In the genomic region with DNA sequence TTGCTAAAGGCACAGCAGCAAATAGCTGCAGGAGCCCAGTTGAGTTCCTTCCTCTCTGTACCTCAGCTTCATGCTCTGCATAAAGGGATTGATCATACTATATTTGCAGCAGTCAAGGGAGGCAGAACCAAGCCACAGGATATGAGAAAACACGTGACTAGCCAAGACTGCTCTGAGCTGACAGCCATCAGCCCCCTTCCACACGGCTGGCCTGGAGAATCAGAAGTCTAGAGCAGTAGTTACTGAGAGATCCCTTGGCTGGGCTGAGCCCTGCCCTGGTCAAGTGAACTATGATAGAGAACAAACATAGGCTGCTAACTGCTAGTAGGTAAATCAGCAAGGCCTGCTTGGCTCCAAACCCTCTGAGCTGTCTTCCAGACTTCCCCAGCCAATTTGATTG, we compare ENCODE assay signal across 11 mouse cellular contexts.
DNase-seq lines count a peak whose midpoint lies in the region; ATAC-seq and TF ChIP-seq lines count a peak whose summit lies in the region.
"Had no signal": no experiment of that assay in that cellular context is flagged by ENCODE, and none has a peak within 500 bp of the region (broad histone marks: within the 10 kb centered on the region; RNA-seq: fewer than 3 reads in every experiment).

No protein-coding gene starts in this region.

- WGBS in heart, embryonic 14.5 days, result 31% methylated on average over 2 of the region's 2 CpGs
- 33% methylated on average over 2 of the region's 2 CpGs for WGBS in midbrain, embryonic 13.5 days

- no peak overlapping the region for H3K4me3 ChIP-seq in heart, embryonic 14.5 days (ENCODE audit: control insufficient read depth in 1 of 2, insufficient read depth in 1 of 2, low read depth in 1 of 2, low read length in 2 of 2)
- H3K4me3 ChIP-seq in cortical plate, adult 2 months (ENCODE audit: insufficient read depth, low read length), result peak overlapping the region; percentile 95
- H3K4me3 ChIP-seq in midbrain, embryonic 13.5 days (replicated peaks), result no peak overlapping the region

- H3K9ac ChIP-seq in heart, embryonic 14.5 days (ENCODE audit: low read length), result 0 out of 2 replicates have a peak overlapping the region, but pooled peaks have one; percentile 49
- 0 out of 2 replicates have a peak overlapping the region, but pooled peaks have one; percentile 17 for H3K9ac ChIP-seq in midbrain, embryonic 13.5 days (replicated peaks)

- 0 out of 2 replicates have a peak, but pooled peaks have one; percentile 10 for TF ChIP-seq POLR2A in cortical plate, adult 2 months (IDR thresholded peaks at IDR 0.05; ENCODE audit: extremely low read depth, insufficient read depth, low read length)

- H3K4me2 ChIP-seq in heart, embryonic 14.5 days (ENCODE audit: low read length), result 0 out of 2 replicates have a peak overlapping the region, but pooled peaks have one; percentile 45
- H3K4me2 ChIP-seq in midbrain, embryonic 13.5 days (replicated peaks), result peak overlapping the region; percentile 65; the same call in 1 of the 2 replicates
- H3K4me2 ChIP-seq: heart, embryonic 11.5 days had no signal

- H3K27ac ChIP-seq in heart, embryonic 14.5 days (replicated peaks in 1 of 2; ENCODE audit: control insufficient read depth in 1 of 2, insufficient read depth in 1 of 2, low read depth in 2 of 2, low read length in 2 of 2), result peak overlapping the region; percentile 89 to 94
- no peak overlapping the region for H3K27ac ChIP-seq in cortical plate, adult 2 months (ENCODE audit: insufficient read depth, low read length)
- no peak overlapping the region for H3K27ac ChIP-seq in midbrain, embryonic 13.5 days

- ATAC-seq in heart, embryonic 14.5 days (ENCODE audit: insufficient number of reproducible peaks, insufficient read depth, low FRiP score, low read depth), result no peak
- ATAC-seq in midbrain, embryonic 13.5 days, result no peak

- intact Hi-C loops in heart, postnatal 10 days (cut with DNase I), result no loop called here

- no peaks in the 10 kb centered on the region for H3K9me3 ChIP-seq in heart, embryonic 14.5 days (ENCODE audit: control insufficient read depth, low read length)
- H3K9me3 ChIP-seq in midbrain, embryonic 13.5 days, result no peaks in the 10 kb centered on the region

- no peak for TF ChIP-seq CTCF in cortical plate, adult 2 months (IDR thresholded peaks at IDR 0.05; ENCODE audit: extremely low read depth, insufficient read depth, low read length)

- no peaks in the 10 kb centered on the region for H3K27me3 ChIP-seq in heart, embryonic 14.5 days (ENCODE audit: control insufficient read depth, insufficient read depth, low read length)
- H3K27me3 ChIP-seq in midbrain, embryonic 13.5 days, result peaks cover 14% of the 10 kb centered on the region

- H3K36me3 ChIP-seq in heart, embryonic 14.5 days (ENCODE audit: control insufficient read depth, insufficient read depth, low read length), result no peaks in the 10 kb centered on the region
- no peaks in the 10 kb centered on the region for H3K36me3 ChIP-seq in midbrain, embryonic 13.5 days

- H3K4me1 ChIP-seq in heart, embryonic 14.5 days (ENCODE audit: control insufficient read depth in 2 of 2, insufficient read depth in 2 of 2, low read length in 2 of 2), result peaks cover 43 to 64% of the 10 kb centered on the region in 2 experiments
- H3K4me1 ChIP-seq in cortical plate, adult 2 months (ENCODE audit: control insufficient read depth, insufficient read depth, low read length), result peaks cover 24% of the 10 kb centered on the region
- peaks cover 52% of the 10 kb centered on the region for H3K4me1 ChIP-seq in midbrain, embryonic 13.5 days (replicated peaks)

- DNase-seq in heart, postnatal 10 days, result no peak
- peak; percentile 62 for DNase-seq in CD4-positive, CD25-positive, alpha-beta regulatory T cell, adult 2 months (ENCODE audit: low read depth, low spot score)
- DNase-seq in right cerebral cortex, postnatal 4 days, result no peak
- DNase-seq in urinary bladder, postnatal 25 days (ENCODE audit: low spot score), result no peak
- no peak for DNase-seq in adrenal gland, postnatal 4 days (ENCODE audit: low spot score in 2 of 2)
- DNase-seq: adrenal gland, adult 8-10 months; lung, postnatal 10 days had no signal

Comparison
In these comparisons a context has a peak if more than half of its experiments do, and no peak if none do; other contexts are left out.
1. H3K27ac ChIP-seq: peak in heart, embryonic 14.5 days (2 of 2); none in cortical plate, adult 2 months (single experiment) and midbrain, embryonic 13.5 days (single experiment).